Mouse (Mus musculus): ENCODE measurements around the gene Gm12185. TPM values are rescaled to one million over a fixed set of nuclear protein-coding genes. Genes with fewer than 3 reads are reported as not detected.
"Not testable (repeated sequence)": the region's sequence is repeated elsewhere in the genome, so short reads cannot be mapped to it uniquely, and the experiment has no call there.

The Gm12185 gene
- not detected in 2 replicates for polyA plus RNA-seq (2016; fragmentation: Nextera tagmentation; extraction: Ambion mirVana)

DNA sequence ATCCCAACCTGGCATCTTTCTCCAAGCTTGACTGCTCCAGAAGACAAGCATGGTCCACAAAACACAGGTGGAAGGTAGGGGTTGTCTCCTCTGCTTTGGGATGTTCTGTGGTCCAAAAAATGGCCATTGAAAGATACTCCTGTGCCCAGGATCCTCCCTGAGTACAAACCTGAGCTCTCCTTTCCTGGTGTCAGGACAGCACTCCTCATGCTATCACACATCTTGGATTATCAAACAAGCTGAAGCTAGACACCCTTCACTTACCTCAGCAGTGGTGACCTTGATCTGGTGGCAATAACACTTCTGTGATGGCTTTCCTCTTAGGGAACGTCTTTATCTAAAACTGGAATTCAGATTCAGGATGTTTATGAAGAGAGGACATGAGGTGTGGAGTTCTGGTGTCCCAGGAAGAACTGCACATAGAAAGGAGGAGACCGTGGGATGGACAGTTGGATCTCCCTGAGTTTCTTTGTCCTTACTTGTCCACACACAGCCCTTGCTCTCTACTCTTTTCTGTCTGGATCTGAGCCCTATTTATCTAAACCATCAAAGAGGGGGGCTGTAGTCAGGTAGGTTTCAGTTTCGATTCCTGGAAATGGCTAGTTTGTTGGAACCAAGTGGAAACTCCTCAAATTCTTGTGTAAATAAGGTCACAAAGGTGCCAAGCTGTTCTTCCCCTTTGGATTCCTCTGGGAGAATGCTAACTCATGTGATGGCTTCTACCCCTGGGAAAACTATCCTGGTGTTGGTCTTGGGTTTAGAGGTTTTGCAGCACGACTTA, at the start of gene Gm12185:
TSS of gene Gm12185 (minus strand) at position 487 of the 781 bp plus-strand sequence.
- H3K4me1 ChIP-seq (replicated peaks); H3K4me3 ChIP-seq (replicated peaks); H3K27me3 ChIP-seq; H3K36me3 ChIP-seq; H3K9ac ChIP-seq (replicated peaks); H3K9me3 ChIP-seq; H3K4me2 ChIP-seq; H3K27ac ChIP-seq; ATAC-seq (ENCODE audit: insufficient number of reproducible peaks, insufficient read depth, low FRiP score, low TSS enrichment, low read depth): not testable (repeated sequence)
- 61% methylated on average over 4 of the region's 4 CpGs for WGBS

DNA sequence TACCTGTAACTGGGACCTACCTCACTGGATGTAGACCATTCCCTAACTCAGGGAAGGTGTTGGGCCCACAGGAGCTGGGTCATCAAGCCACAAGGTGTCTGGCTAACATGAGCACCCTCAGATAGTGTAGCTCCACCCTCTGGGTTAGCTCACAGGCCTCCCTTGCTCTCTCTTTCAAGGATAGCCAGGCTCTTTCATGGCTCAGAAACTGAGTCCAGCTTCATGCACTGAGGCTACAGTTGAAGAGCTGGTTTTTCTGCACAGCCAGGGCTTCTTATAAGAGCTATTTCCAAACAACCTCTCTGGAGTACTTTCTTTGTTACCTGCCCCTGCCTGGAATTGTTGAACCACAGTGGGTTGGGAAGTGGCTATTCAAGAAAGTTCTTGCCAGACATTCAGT, 20.0 kb upstream of the Gm12185 start:
- H3K27ac ChIP-seq; H3K4me1 ChIP-seq (replicated peaks); H3K36me3 ChIP-seq; H3K9ac ChIP-seq (replicated peaks); H3K27me3 ChIP-seq; H3K9me3 ChIP-seq; ATAC-seq (ENCODE audit: insufficient number of reproducible peaks, insufficient read depth, low FRiP score, low TSS enrichment, low read depth); H3K4me2 ChIP-seq; H3K4me3 ChIP-seq (replicated peaks): not testable (repeated sequence)

DNA sequence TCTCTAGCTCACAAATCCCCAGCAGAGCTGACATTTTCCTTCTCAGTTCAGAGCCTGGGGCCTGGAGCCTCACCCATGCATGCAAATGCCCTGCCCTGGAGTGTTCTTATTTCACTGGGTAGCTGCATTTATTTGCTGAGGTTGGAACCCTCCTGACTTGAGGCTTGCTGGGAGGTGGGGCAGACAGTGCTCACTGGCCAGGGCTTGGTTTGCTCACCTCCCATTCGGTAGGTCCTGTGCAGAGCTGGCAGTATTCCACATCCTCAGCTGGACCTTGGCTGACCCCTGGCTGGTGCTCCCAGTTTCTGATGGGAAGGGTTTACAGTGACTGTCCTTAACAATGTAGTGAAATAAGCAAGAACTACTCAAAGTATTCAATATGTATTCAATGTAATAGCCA, 14.8 kb upstream of the Gm12185 start:
- not testable (repeated sequence) for H3K4me2 ChIP-seq; H3K9me3 ChIP-seq; H3K36me3 ChIP-seq; H3K9ac ChIP-seq (replicated peaks); H3K27me3 ChIP-seq; H3K4me1 ChIP-seq (replicated peaks); H3K27ac ChIP-seq; H3K4me3 ChIP-seq (replicated peaks); ATAC-seq (ENCODE audit: insufficient number of reproducible peaks, insufficient read depth, low FRiP score, low TSS enrichment, low read depth)
- 67% methylated on average over 1 of the region's 1 CpGs for WGBS

DNA sequence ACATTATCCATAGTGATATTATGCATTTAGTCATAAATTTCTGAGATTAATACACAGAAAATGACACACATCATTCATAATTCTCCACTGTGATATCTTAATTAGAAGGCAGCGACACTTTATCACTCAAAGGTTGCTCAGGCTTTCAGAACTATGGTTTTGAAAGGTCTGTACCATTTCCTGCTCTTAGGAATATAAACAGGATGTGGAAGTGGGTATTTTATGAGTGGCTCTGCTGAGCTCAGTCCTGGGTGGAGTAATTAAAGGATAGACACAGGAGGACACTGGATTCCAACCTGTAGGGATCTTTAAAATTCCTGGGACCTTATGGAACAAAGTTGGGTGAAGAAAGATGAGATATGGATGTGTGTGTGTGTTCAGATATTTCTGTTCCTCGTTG, 14.3 kb upstream of the Gm12185 start:
- not testable (repeated sequence) for H3K9me3 ChIP-seq; H3K27ac ChIP-seq; H3K4me1 ChIP-seq (replicated peaks); H3K4me3 ChIP-seq (replicated peaks); H3K36me3 ChIP-seq; H3K4me2 ChIP-seq; ATAC-seq (ENCODE audit: insufficient number of reproducible peaks, insufficient read depth, low FRiP score, low TSS enrichment, low read depth); H3K27me3 ChIP-seq; H3K9ac ChIP-seq (replicated peaks)
- 72% methylated on average over 2 of the region's 2 CpGs for WGBS

DNA sequence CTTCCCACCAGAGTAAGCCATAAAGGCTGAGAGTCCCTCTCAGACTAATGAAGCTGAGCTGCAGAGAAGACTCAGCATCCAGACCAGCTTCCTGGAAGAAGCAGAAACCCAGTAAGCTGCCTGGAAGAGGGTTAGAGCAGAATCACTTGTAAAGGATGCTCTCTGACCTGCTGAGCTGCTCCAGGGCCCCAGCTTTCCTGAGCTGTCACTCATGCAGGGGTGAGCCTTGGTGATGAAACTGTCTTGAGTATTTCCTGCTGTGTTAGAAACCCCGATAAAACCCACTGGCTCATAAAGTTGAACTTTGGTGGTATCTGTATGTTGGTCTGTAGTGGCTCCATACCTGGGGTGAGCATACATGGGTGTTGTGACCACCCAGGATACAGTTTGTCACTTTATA, 8.4 kb upstream of the Gm12185 start:
- not testable (repeated sequence) for H3K4me1 ChIP-seq (replicated peaks); H3K4me2 ChIP-seq; H3K27ac ChIP-seq; H3K9me3 ChIP-seq; H3K36me3 ChIP-seq; H3K9ac ChIP-seq (replicated peaks); H3K4me3 ChIP-seq (replicated peaks); ATAC-seq (ENCODE audit: insufficient number of reproducible peaks, insufficient read depth, low FRiP score, low TSS enrichment, low read depth); H3K27me3 ChIP-seq
- 82% methylated on average over 1 of the region's 1 CpGs for WGBS

DNA sequence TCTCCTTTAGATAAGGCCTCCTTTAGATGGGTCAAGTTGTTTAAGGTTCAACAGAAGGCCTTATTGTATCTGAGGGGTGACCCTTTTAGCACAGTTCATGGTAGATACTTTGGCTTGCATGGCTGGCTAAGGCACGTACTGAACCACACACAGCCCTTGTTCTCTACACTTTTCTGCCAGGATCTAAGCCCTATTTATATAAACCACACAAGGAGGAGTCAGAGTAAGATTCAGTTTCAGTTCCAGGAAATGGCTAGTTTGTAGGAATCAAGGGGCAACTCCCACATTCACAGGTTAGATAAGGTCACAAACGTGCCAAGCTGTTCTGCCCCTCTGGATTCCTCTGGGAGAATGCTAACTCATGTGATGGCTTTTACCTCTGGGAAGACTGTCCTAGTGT, 2.0 kb upstream of the Gm12185 start, which contains the start of gene Tgtp1:
TSS of gene Tgtp1 (minus strand) at position 155 of the 400 bp plus-strand sequence.
- H3K36me3 ChIP-seq; H3K27ac ChIP-seq; ATAC-seq (ENCODE audit: insufficient number of reproducible peaks, insufficient read depth, low FRiP score, low TSS enrichment, low read depth); H3K9me3 ChIP-seq; H3K4me2 ChIP-seq; H3K9ac ChIP-seq (replicated peaks); H3K4me3 ChIP-seq (replicated peaks); H3K27me3 ChIP-seq; H3K4me1 ChIP-seq (replicated peaks): not testable (repeated sequence)
- WGBS: 60% methylated on average over 2 of the region's 2 CpGs

DNA sequence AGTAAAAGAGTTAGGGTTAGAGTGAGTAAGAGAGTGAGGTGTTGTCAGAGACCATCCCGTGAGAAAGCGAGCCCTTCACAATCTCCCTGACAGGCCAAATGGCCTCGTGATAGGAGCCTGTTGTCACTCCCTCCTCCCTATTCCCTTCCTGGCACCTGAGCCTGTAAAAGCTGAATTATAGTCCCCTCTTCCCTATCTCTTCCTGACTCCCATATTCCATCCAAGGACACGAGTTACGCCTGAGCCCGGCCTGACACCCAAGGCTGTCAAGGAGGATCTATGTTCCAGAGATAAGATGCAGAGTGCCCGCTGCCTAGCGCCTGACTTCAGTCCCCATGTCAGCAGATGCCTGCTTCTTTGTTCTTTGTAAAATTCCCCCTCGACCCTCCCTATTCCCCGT, 1.3 kb upstream of the Gm12185 start:
- not testable (repeated sequence) for H3K9me3 ChIP-seq; ATAC-seq (ENCODE audit: insufficient number of reproducible peaks, insufficient read depth, low FRiP score, low TSS enrichment, low read depth); H3K27me3 ChIP-seq; H3K9ac ChIP-seq (replicated peaks); H3K36me3 ChIP-seq; H3K4me1 ChIP-seq (replicated peaks); H3K4me3 ChIP-seq (replicated peaks); H3K27ac ChIP-seq; H3K4me2 ChIP-seq
- 25% methylated on average over 10 of the region's 10 CpGs for WGBS

DNA sequence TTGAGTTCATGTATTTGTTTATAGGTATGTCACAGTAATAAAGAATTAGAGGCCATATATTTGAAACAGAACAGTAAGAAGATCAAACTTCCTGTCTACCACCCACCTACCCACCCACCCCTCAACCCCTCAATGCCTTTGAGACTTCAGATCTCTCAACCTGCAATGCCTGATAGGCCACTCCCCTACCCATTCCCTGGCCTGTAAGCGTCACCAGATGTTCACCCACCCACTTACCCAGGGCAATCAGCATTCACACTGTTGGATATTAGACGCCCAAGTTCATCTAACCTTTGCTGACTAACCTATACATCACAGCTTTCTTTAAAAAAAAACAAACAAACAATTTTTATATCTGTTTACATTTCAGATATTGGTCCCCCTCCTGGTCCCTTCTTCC, 2.0 kb downstream of the Gm12185 start:
- not testable (repeated sequence) for H3K9ac ChIP-seq (replicated peaks); H3K36me3 ChIP-seq; H3K27ac ChIP-seq; H3K9me3 ChIP-seq; H3K4me3 ChIP-seq (replicated peaks); H3K4me2 ChIP-seq; H3K27me3 ChIP-seq; H3K4me1 ChIP-seq (replicated peaks); ATAC-seq (ENCODE audit: insufficient number of reproducible peaks, insufficient read depth, low FRiP score, low TSS enrichment, low read depth)
- WGBS: 61% methylated on average over 2 of the region's 2 CpGs

DNA sequence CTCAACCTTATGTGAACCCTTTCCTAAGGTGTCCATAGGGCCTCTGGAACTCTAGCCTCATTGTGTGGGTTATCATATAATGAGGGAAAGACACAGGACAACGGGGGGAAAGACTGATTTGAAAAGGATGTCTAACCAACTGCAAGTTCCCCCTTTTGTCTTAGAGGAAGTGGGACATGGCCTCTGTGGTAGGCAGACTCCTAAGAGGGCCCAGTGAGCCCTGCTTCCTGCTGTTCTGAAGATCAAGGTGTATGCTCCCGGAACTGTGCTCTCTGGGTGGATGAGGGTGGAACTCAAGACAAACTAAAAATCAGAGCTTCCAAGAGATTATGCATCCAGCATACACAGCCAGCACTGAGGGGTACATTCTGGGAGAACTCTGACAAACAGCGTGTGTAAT, 3.8 kb downstream of the Gm12185 start:
- H3K4me1 ChIP-seq (replicated peaks); H3K4me3 ChIP-seq (replicated peaks); H3K9me3 ChIP-seq; ATAC-seq (ENCODE audit: insufficient number of reproducible peaks, insufficient read depth, low FRiP score, low TSS enrichment, low read depth); H3K9ac ChIP-seq (replicated peaks); H3K27me3 ChIP-seq; H3K27ac ChIP-seq; H3K4me2 ChIP-seq; H3K36me3 ChIP-seq: not testable (repeated sequence)
- 86% methylated on average over 2 of the region's 3 CpGs for WGBS

DNA sequence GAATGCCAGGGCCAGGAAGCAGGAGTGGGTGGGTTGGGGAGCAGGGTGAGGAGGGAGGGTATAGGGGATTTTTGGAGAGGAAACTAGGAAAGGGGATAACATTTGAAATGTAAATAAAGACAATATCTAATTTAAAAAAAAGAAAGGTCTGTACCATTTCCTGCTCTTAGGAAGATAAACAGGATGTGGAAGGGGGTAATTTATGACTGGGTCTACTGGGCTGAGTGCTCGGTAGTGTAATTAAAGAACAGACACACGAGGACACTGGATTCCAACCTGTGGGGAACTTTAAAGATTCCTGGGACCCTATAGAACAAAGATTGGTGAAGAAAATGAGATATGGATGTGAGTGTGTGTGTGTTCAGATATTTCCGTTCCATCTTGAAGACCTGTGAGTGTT, 9.2 kb downstream of the Gm12185 start:
- not testable (repeated sequence) for H3K27me3 ChIP-seq; H3K4me2 ChIP-seq; H3K36me3 ChIP-seq; H3K9me3 ChIP-seq; H3K4me1 ChIP-seq (replicated peaks); ATAC-seq (ENCODE audit: insufficient number of reproducible peaks, insufficient read depth, low FRiP score, low TSS enrichment, low read depth); H3K27ac ChIP-seq; H3K4me3 ChIP-seq (replicated peaks); H3K9ac ChIP-seq (replicated peaks)
- WGBS: no CpG with 5 or more reads among the region's 3 CpGs

DNA sequence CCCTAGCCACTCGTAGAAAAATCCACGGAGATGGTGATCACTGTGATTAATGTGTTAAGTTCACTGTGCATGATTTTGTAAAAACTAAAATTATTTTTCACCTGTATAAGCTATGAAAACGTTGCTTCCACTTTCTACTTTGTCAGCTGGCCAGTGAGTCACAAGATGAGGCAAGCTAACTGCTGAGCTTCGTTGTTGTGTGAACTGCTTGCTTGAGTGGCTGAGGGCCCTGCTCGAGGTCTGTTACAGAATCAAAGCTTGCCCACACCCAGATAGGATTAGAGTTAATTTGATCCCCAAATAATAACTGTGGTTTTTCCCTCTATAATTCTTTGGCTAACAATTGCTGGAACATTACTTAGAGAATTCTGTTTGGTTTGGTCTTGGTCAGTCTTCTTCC, 12.0 kb downstream of the Gm12185 start:
- no CpG with 5 or more reads among the region's 5 CpGs for WGBS
- H3K27ac ChIP-seq; H3K4me3 ChIP-seq (replicated peaks); ATAC-seq (ENCODE audit: insufficient number of reproducible peaks, insufficient read depth, low FRiP score, low TSS enrichment, low read depth); H3K27me3 ChIP-seq; H3K4me1 ChIP-seq (replicated peaks); H3K36me3 ChIP-seq; H3K4me2 ChIP-seq; H3K9me3 ChIP-seq; H3K9ac ChIP-seq (replicated peaks): not testable (repeated sequence)

DNA sequence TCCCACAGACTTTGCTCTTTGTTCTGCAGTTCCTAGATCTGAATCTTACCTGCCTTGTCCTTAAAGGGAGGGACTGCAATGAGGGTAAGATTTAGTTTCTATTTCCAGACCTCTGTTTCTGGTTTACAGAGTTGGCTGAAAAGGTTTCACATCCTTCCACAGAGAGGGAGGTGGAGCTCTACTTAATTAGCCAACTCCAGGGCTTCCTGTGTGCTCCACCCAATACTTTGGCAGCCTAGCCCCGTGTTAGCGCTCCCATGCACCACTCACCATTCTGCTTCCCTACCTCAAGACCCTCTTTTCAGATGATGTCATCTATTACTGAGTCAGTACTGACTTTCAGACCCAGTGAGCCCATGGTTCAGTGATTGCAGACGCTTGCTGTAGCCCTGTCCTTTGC, 12.8 kb downstream of the Gm12185 start, which contains the start of gene 9930111J21Rik1:
TSS of gene 9930111J21Rik1 (minus strand) at position 148 of the 400 bp plus-strand sequence.
- H3K9ac ChIP-seq (replicated peaks); H3K27ac ChIP-seq; H3K4me3 ChIP-seq (replicated peaks); ATAC-seq (ENCODE audit: insufficient number of reproducible peaks, insufficient read depth, low FRiP score, low TSS enrichment, low read depth); H3K4me1 ChIP-seq (replicated peaks); H3K36me3 ChIP-seq; H3K27me3 ChIP-seq; H3K4me2 ChIP-seq; H3K9me3 ChIP-seq: not testable (repeated sequence)
- WGBS: no CpG with 5 or more reads among the region's 3 CpGs

All from limb, embryonic 12.5 days (tissue).